Mouse (Mus musculus) CH12.LX (cell line): Measurements from ENCODE around the gene Ank3. TPM values are rescaled to one million over a fixed set of nuclear protein-coding genes. Genes with fewer than 3 reads are reported as not detected.

ENCODE experiments used
- DNase-seq: peaks from one replicate; pipeline ENCODE4 v3.0.0-alpha.2; 2013; ENCODE audit errors: extremely low read depth
- H3K27ac ChIP-seq: 2 replicates; pipeline ENCODE4 v1.5.1; 2012; ENCODE audit warnings: low read depth, mild to moderate bottlenecking, control low read depth, moderate library complexity; ENCODE audit not compliant: insufficient read depth
- H3K27me3 ChIP-seq: replicated peaks from 2 replicates; pipeline ENCODE3; 2012; ENCODE audit warnings: inconsistent platforms
- H3K36me3 ChIP-seq, 2 experiments: replicated peaks in 1 of 2; 2 replicates each; pipeline versions ENCODE3 to v1.6.1; 2012; ENCODE audit warnings: inconsistent platforms in 1 of 2, low read length in 1 of 2, mild to moderate bottlenecking in 1 of 2, mixed read lengths in 1 of 2, moderate library complexity in 1 of 2; ENCODE audit not compliant: control insufficient read depth in 1 of 2, insufficient read depth in 1 of 2
- H3K4me1 ChIP-seq, 2 experiments: 2 replicates each; pipeline ENCODE4 v1.6.1; 2012; ENCODE audit warnings: inconsistent platforms in 1 of 2, moderate library complexity in 1 of 2; ENCODE audit not compliant: insufficient read depth in 2 of 2, control insufficient read depth in 1 of 2
- H3K4me2 ChIP-seq: 2 replicates; pipeline ENCODE4 v1.6.1; 2012; ENCODE audit warnings: low read depth, mild to moderate bottlenecking, control low read depth; ENCODE audit not compliant: poor library complexity, insufficient read depth, severe bottlenecking
- H3K4me3 ChIP-seq, 3 experiments: fragments of 150-350 bp in 1 of 3; sonication (generic) in 1 of 3; replicated peaks in 1 of 3; 2 replicates each; pipeline versions ENCODE3 to v1.5.1; 2011 to 2012; ENCODE audit warnings: low read depth in 2 of 3, low read length in 2 of 3, mild to moderate bottlenecking in 2 of 3, moderate library complexity in 2 of 3, control low read depth in 1 of 3, improper control_type of control experiment in 1 of 3, inconsistent platforms in 1 of 3, mixed read lengths in 1 of 3; ENCODE audit not compliant: poor library complexity in 1 of 3
- H3K79me2 ChIP-seq: replicated peaks from 2 replicates; pipeline ENCODE4 v1.6.1; 2012; ENCODE audit warnings: mild to moderate bottlenecking, moderate library complexity; ENCODE audit not compliant: control insufficient read depth, poor library complexity, insufficient read depth, severe bottlenecking; ENCODE audit errors: extremely low read depth
- H3K9ac ChIP-seq: 2 replicates; pipeline ENCODE4 v1.6.1; 2012; ENCODE audit warnings: low read depth, mild to moderate bottlenecking, control low read depth, moderate library complexity; ENCODE audit not compliant: insufficient read depth
- H3K9me3 ChIP-seq: replicated peaks from 2 replicates; pipeline ENCODE3; 2012; ENCODE audit warnings: low read length, inconsistent platforms, mixed read lengths
- BHLHE40 ChIP-seq: IDR thresholded peaks from 2 replicates; pipeline ENCODE4 v1.6.1; 2011; ENCODE audit warnings: mild to moderate bottlenecking, low read depth, low read length, improper control_type of control experiment
- CHD2 ChIP-seq: IDR thresholded peaks from 2 replicates; pipeline ENCODE4 v1.6.1; 2011; ENCODE audit warnings: low read length, improper control_type of control experiment
- ETS1 ChIP-seq: conservative IDR thresholded peaks from 2 replicates; pipeline ENCODE4 v1.6.1; 2012; ENCODE audit warnings: low read depth, mild to moderate bottlenecking, inconsistent platforms, low read length, improper control_type of control experiment, moderate library complexity
- JUN ChIP-seq: IDR thresholded peaks from 2 replicates; pipeline ENCODE4 v1.6.1; 2011; ENCODE audit warnings: low read depth, mild to moderate bottlenecking, low read length, improper control_type of control experiment, moderate library complexity; ENCODE audit not compliant: insufficient read depth
- KAT2A ChIP-seq: IDR thresholded peaks from 2 replicates; pipeline ENCODE4 v1.6.1; 2012; ENCODE audit warnings: low read length, improper control_type of control experiment, inconsistent platforms; ENCODE audit not compliant: insufficient replicate concordance
- MAFK ChIP-seq: IDR thresholded peaks from 2 replicates; pipeline ENCODE4 v1.6.1; 2011; ENCODE audit warnings: low read length, improper control_type of control experiment; ENCODE audit not compliant: insufficient replicate concordance
- MAX ChIP-seq: IDR thresholded peaks from 2 replicates; pipeline ENCODE4 v1.6.1; 2011; ENCODE audit warnings: low read length, improper control_type of control experiment
- MEF2A ChIP-seq: IDR thresholded peaks from 2 replicates; pipeline ENCODE4 v1.6.1; 2014; ENCODE audit warnings: low read depth, mild to moderate bottlenecking, inconsistent platforms, low read length, improper control_type of control experiment, borderline replicate concordance
- MYC ChIP-seq: IDR thresholded peaks from 2 replicates; pipeline ENCODE4 v1.6.1; 2011; ENCODE audit warnings: low read depth, mild to moderate bottlenecking, improper control_type of control experiment, low read length
- POLR2A ChIP-seq: IDR thresholded peaks from 2 replicates; pipeline ENCODE4 v1.6.1; 2011; ENCODE audit warnings: low read depth, mild to moderate bottlenecking, improper control_type of control experiment, low read length
- POLR2AphosphoS2 ChIP-seq: IDR thresholded peaks from 2 replicates; pipeline ENCODE4 v1.6.1; 2011; ENCODE audit warnings: low read depth, low read length, improper control_type of control experiment
- RAD21 ChIP-seq: IDR thresholded peaks from 2 replicates; pipeline ENCODE4 v1.6.1; 2011; ENCODE audit warnings: low read depth, mild to moderate bottlenecking, low read length, improper control_type of control experiment, moderate library complexity
- RCOR1 ChIP-seq: conservative IDR thresholded peaks from 2 replicates; pipeline ENCODE4 v1.6.1; 2012; ENCODE audit warnings: low read depth, mild to moderate bottlenecking, inconsistent platforms, low read length, improper control_type of control experiment
- TCF12 ChIP-seq: IDR thresholded peaks from 2 replicates; pipeline ENCODE4 v1.6.1; 2014; ENCODE audit warnings: low read depth, mild to moderate bottlenecking, inconsistent platforms, low read length, improper control_type of control experiment
- UBTF ChIP-seq: IDR thresholded peaks from 2 replicates; pipeline ENCODE4 v1.6.1; 2012; ENCODE audit warnings: low read depth, mild to moderate bottlenecking, inconsistent platforms, low read length, improper control_type of control experiment, moderate library complexity
- USF1 ChIP-seq: IDR thresholded peaks from 2 replicates; pipeline ENCODE4 v1.6.1; 2014; ENCODE audit warnings: low read depth, mild to moderate bottlenecking, inconsistent platforms, low read length, improper control_type of control experiment
- USF2 ChIP-seq: conservative IDR thresholded peaks from 2 replicates; pipeline ENCODE4 v1.6.1; 2011; ENCODE audit warnings: low read depth, low read length, improper control_type of control experiment
- ZC3H11A ChIP-seq: IDR thresholded peaks from 2 replicates; pipeline ENCODE4 v1.6.1; 2012; ENCODE audit warnings: low read depth, mild to moderate bottlenecking, inconsistent platforms, low read length, improper control_type of control experiment
- dilution Hi-C: fragments of 300-500 bp; cut with MboI; formaldehyde crosslinking; loops from 2 replicates; pipeline ENCODE4 v1.14.3; 2020; ENCODE audit warnings: low sequenced_read_pairs; ENCODE audit not compliant: extremely low pct_unique_long_range_greater_than_20kb, extremely low pct_ligation_motif_present
- in situ Hi-C: fragments of 300-500 bp; cut with MboI; formaldehyde crosslinking; loops from 3 replicates; pipeline ENCODE4 v1.14.3; 2019; ENCODE audit warnings: low sequenced_read_pairs, low pct_ligation_motif_present, low pct_unique_long_range_greater_than_20kb, mixed read lengths
- polyA plus RNA-seq: library from polyadenylated mRNA; unstranded; fragments of >175 nt; gene quantifications from 2 replicates; pipeline ENCODE4 v1.2.1, GENCODE M21; 2012; ENCODE audit warnings: low read depth; ENCODE audit not compliant: insufficient read length
- total RNA-seq, 2 experiments: library from RNA; depleted of rRNA; stranded (reverse); fragments of 300-350 nt in 1 of 2; fragments of >200 nt in 1 of 2; gene quantifications; 2 replicates each; pipeline ENCODE4 v1.2.3; 2012 to 2014

Ank3 gene
- total and polyA plus RNA-seq, 3 experiments, result 4.7 to 8.3 (median 6.2) TPM

GRCm38 (mm10) chr10:70039871-70040291 lies 641.3 kb downstream of the Ank3 start (continued):
- TF ChIP-seq MEF2A, result peak; percentile 61; the same call in 1 of the 2 replicates
- TF ChIP-seq BHLHE40, result peak; percentile 89

GRCm38 (mm10) chr10:70041562-70041961 lies 643.0 kb downstream of the Ank3 start:
- no peak overlapping the region for H3K4me3 ChIP-seq
- no peak for DNase-seq
- H3K79me2 ChIP-seq, result no peaks in the 10 kb centered on the region
- H3K27me3 ChIP-seq, result peaks cover 19% of the 10 kb centered on the region
- H3K9me3 ChIP-seq, result peaks cover 3% of the 10 kb centered on the region
- peaks cover 8 to 29% of the 10 kb centered on the region in 2 experiments for H3K4me1 ChIP-seq
- no peak overlapping the region for H3K27ac ChIP-seq
- TF ChIP-seq MAFK (no peak), ZC3H11A (no peak), TCF12 (no peak), JUN (no peak), UBTF (no peak), USF1 (no peak), ETS1 (no peak), POLR2A (no peak), USF2 (no peak), MAX (no peak), KAT2A (no peak), RCOR1 (no peak), RAD21 (no peak)
- no peak overlapping the region for H3K9ac ChIP-seq
- H3K4me2 ChIP-seq, result no peak overlapping the region
- H3K36me3 ChIP-seq, result no peaks in the 10 kb centered on the region
- dilution Hi-C loops, result no loop called here
- in situ Hi-C loops, result loop anchor here (5.0 kb wide), 1 partner anchor 51 kb away; no protein-coding TSS in a partner anchor

GRCm38 (mm10) chr10:70045722-70046121 lies 647.1 kb downstream of the Ank3 start:
- H3K36me3 ChIP-seq, result no peaks in the 10 kb centered on the region
- H3K4me2 ChIP-seq, result no peak overlapping the region
- peaks cover 3% of the 10 kb centered on the region for H3K9me3 ChIP-seq
- H3K4me1 ChIP-seq, result peaks cover 3 to 10% of the 10 kb centered on the region in 2 experiments
- peaks cover 12% of the 10 kb centered on the region for H3K27me3 ChIP-seq
- H3K4me3 ChIP-seq, result no peak overlapping the region
- TF ChIP-seq CHD2 (no peak), POLR2AphosphoS2 (no peak), UBTF (no peak), MYC (0 out of 2 replicates have a peak, but pooled peaks have one; percentile 50), BHLHE40 (peak; percentile 83)
- H3K9ac ChIP-seq, result no peak overlapping the region
- dilution Hi-C loops, result no loop called here
- H3K27ac ChIP-seq, result no peak overlapping the region
- no peaks in the 10 kb centered on the region for H3K79me2 ChIP-seq
- DNase-seq, result peak; percentile 16
- in situ Hi-C loops, result no loop called here
